Mouse (Mus musculus) liver, postnatal 0 days (tissue): Measurements from ENCODE around the gene BC030867.

Experiments
- CTCF ChIP-seq: sonication (generic); IDR thresholded peaks from 2 replicates; pipeline ENCODE4 v1.5.1; 2016; ENCODE audit warnings: antibody characterized with exemption, low read depth
- EP300 ChIP-seq: IDR thresholded peaks from 2 replicates; pipeline ENCODE4 v1.6.1; 2016; ENCODE audit warnings: antibody characterized with exemption, low read depth, mild to moderate bottlenecking

- TF ChIP-seq CTCF (no peak), EP300 (no peak)
Observed at GRCm38 (mm10) chr11:102287485-102287884, 38.8 kb downstream of the BC030867 start.
